Mouse (Mus musculus) MN1 (cell line): ENCODE measurements around the gene Castor2.

Experiments used
- DNase-seq: peaks from one replicate; pipeline ENCODE4 v3.0.0-alpha.2; 2016; ENCODE audit warnings: low spot score

Castor2 gene

DNA sequence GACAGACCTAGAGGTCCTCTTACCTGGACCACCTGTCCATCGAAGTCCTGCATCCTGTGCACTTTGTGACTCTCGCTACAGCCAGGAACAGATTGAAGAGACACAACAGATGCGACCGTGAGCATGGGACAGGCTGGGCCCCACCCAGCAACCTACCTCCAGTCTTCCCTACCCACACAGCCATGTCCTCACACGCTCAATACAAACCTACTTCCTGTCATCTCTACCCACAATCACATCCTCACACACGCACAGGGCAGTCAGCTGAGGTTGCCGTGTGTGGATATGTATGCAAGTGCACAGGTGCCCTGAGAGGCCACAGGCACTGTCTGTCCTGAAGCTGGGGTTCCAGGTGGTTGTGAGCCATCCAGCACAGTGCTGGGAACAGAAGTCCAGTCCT is 67.1 kb downstream of the Castor2 start:
- no peak for DNase-seq

DNA sequence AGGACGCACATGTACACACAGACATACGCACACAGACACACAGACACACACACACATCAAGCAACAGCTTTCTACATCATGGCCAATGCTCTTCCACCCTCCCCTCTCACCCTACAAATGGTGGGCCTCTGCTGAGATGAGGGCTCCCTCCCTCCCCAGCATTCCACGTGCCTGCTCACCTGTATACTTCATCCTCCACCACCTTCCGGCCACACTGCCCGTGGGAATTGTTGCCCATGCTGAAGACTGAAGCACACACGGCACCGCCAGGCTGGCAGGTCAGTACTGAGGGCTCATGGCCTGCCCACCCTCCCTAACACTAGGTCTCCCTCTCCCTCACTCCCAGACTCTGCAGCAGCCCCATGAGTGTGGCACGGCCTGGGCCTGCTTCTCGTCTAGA is 68.5 kb downstream of the Castor2 start:
- no peak for DNase-seq

DNA sequence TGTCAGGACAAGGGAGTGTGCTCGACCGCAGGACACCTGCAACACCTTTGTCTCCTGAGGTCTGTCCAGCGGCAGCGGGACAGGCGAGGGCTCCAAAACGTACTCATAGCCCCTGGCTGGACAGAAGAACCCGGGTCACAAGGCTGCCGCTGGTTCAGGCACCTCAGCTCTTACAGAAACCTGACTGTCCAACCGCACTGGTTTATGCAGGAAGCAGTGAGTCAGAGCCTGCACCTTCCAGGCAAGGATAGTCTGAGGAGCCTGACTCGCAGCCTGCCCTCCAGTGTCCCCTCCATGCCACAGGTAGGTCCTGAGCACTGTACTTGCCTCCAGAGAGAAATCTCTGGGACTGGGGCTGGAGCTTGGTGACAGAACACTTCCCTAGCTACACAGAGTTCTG is 69.7 kb downstream of the Castor2 start:
- no peak for DNase-seq

DNA sequence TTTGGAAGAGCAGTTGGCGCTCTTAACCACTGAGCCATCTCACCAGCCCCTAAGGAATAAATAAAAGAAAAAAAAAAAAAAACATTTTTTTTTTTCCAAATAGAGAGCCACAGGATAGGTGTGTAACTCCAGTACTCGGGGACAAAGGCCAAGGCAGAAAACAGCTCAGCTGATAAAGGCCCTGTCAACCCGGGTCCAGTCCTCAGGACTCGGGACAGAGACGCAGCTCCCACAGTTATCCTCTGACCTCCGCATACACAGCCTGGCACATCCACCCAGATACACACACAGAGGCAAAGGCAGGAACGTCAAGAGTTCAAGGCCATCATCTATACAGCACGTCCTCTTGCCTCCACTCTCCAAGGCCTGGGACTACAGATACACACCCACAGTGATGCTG is 70.7 kb downstream of the Castor2 start:
- DNase-seq: no peak

DNA sequence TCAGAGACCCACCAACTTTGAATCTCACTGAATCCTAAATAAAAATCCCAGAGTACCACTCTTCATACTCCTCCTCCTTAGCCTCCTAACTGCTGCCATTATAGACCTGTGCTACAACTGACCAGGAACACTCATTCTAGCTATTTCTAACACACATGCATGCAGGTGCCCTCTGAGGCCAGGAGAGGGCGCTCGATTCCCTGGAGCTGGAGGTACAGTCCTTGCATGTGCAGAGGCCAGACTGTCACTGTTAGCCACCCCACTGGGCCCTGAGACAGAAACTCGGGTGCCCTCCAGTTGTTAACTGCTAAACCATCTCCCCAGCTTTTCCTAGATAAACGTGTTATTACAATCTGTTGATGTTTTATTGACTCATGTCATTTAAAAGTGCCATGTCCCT is 73.7 kb downstream of the Castor2 start:
- peak; percentile 52 for DNase-seq

DNA sequence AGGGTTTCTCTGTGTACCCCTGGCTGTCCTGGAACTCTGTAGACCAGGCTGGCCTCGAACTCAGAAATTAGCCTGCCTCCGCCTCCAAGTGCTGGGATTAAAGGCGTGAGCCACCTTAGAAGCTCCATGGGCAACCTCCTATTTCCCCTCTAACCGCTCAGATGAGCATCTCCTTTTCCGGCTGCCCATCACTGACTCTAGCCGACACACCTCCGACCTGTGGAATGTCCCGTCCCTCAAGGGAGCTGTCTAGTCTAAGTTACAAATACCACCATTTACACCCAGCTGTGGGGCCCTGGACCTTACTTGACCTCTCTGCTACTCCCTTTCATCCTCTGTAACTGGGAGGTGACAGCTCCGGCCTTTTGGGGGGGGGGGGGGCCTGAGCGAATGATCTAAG is 76.2 kb downstream of the Castor2 start:
- peak; percentile 73 for DNase-seq

DNA sequence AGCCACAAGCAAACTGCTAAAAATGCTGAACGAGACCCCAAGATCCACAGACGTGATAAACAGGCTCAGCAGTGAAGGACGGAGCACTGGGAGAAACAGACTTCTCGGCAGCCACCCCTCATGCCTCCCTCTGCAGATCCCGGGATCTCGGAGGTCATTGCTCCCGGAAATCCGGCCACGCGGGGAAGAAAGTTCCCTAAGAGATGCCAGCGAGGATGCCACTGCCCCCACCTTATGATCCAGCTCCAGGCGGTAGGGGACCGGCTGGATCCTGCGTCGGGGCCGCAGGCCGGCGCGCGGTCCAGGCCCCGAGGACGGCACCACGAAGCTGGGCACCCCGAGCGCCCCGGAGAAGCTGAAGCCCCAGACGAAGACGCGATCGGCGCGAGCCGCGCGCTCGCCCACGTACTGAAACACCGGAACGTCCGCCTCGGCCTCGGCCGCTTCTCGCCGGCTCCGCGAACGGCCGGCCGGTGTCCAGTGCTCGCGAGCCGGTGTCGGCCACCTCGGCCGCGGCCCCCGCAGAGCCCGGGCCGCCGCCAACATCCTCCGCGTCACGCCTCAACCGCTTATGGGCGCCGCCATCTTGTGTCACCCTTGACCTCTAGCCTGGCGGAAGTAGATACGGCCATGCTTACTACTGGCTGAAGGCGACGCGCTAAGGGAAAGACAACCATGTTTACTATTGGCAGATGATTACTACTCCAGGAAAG is 76.8 kb downstream of the Castor2 start, which contains the start of gene Rcc1l:
Gene Rcc1l (minus strand): TSS at position 606 of the 713 bp plus-strand sequence.
- peak; percentile 95 for DNase-seq

DNA sequence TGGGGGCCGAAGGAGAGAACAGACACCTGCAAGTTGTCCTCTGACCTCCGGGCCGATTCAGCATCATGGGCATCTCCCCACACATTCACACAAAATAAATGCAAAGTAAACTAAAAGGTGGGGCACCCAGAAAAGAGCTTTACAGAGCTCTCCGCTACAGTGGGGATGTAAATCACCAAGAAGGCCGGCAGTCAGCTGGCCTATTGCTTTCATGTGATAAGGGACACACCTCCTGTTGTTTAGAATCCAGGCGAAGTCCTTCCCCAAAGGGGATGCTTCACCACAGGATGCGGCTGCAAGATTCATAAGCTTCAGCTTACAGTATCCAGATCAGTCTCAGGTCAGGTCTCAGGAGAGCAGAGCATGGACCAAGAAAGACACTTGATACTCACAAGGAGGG is 79.0 kb downstream of the Castor2 start:
- DNase-seq: no peak

DNA sequence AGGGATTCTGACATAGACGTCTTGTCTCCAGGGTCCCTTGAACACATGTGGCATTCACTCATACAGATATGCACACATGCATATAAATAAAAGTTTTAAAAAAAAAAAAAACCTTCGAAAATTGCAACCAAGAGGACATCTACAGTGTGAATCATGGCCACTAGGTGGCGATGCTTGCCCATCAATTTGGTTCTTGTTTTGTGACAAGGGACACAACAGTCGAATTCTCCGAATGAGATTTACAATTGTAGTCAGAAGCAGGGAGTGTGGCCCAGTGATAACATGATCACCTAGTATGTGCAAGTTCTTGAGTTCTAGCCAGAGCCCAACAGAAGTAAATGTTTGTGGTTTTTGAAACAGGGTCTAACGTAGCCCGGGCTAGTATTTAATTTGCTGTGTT is 80.4 kb downstream of the Castor2 start:
- peak; percentile 92 for DNase-seq

DNA sequence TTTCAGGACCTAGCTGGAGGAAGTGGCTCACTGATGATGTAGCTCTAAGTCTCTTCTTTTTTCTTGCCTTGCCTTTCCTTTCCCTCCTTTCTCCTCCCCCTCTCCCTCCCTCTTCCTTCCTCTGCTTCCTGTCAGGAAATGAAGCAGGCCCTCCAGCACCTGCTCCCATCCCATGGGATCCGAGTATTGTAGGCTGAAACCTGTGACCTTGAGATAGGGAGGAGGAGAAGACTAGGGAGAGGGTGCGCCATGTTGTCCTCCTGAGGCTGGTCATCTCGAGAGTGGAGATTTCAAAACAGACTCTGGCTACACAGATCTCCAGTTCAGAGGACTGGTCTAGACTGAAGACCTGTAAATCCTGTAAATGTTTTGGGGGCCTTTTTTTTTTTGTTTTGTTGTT is 82.7 kb downstream of the Castor2 start:
- DNase-seq: no peak

DNA sequence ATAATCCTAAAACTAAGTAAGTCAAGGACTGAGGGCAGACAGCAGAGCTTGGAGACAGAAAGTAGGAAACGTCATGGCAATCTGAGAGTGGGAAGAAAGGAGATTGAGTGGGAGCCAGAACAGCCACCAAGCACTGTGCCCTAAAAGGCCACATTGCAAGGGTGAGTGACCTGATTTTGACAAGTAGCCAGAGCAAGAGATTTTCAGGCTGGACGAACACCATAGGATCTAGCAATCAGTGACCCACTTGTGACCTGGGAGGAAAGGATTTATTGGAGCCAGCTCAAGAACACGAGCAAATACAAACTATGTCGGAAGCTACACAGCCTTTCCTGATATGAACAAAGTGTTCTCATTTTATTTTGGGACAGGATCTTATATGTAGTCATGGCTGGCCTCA is 83.2 kb downstream of the Castor2 start:
- DNase-seq: no peak

DNA sequence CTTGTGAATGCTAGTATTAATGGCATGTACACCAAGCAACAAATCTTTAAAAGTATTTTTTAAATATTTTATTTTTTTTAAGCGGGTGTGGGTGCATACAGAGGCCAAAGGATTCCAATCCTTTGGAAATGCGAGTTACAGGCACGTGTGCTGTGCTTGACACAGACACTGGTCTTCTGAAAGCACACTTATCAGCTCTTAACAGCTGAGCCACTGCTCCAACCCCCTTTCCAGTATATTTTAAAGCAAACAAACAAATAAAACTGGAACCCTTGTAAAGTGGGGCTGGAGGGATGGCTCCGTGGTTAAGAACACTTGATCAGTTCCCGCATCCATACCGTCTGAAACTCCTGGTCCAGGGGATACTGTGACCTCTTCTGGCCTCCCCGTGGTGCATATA is 83.7 kb downstream of the Castor2 start:
- no peak for DNase-seq

DNA sequence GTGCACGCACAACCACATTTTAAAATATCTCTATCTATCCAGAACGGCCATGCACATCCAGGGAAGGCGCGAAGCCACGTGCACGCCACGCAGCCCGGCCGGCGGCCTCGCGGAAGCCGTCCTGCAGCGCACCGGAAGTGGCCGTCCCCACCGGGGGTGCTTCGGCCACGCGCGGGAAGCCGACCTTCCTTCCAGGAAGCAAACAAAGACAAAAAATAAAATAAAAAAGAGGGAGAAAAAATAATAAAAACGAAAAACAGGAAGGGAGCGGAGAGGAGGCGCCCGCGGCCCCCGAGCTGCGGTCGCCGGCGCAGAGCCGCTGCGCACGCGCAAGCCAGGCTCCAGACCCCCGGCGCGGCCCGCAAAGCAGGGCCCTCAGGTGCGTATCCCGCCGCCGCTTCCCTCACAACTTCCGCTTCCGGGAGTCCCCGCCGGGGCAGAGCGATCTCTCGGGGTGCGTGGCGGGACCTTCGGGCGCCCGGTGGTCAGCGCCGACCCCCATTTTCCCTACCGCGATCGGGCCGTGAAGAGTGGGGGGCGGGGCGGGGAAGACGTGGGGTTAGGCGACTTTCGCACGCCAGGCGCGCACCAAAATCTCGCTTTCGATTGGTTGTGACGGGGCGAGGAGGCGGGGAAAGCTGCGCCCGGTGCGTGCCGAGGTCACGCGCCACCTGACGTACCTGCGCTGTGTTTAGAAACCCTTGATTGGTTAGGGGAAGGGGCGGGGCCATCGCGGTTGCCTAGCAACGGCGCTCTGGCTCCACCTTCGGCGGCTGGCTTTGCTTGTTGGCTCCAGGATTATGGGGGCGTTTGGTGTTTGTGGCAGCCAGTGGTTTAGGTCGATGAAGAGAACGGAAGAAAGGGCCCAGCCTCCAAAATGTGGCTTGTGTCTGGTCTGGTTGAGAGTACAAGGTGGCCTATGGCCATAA is 84.6 kb downstream of the Castor2 start, which contains the start of gene Gtf2ird2:
Gene Gtf2ird2 (plus strand): TSS at position 140 of the 929 bp plus-strand sequence.
- DNase-seq: peak; percentile 100

DNA sequence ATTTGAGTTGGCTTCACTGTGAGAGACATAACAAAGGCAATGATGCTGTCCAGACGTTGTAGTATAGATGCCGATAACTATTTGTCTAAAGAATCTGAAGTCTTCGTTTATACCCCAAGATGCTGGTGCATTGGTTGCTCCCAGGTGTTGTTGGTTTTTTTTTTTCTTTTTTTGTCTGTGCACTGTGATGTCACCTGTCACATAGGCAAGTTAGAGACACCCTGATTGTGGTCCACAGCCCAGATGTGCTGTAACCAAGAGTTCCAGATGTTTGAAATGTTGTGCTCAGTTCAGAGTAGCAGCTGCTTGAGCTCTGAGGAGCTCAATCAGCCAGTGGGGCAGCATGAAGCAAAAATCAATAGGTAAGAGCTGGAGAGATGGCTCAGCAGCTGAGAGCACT is 86.5 kb downstream of the Castor2 start:
- no peak for DNase-seq

DNA sequence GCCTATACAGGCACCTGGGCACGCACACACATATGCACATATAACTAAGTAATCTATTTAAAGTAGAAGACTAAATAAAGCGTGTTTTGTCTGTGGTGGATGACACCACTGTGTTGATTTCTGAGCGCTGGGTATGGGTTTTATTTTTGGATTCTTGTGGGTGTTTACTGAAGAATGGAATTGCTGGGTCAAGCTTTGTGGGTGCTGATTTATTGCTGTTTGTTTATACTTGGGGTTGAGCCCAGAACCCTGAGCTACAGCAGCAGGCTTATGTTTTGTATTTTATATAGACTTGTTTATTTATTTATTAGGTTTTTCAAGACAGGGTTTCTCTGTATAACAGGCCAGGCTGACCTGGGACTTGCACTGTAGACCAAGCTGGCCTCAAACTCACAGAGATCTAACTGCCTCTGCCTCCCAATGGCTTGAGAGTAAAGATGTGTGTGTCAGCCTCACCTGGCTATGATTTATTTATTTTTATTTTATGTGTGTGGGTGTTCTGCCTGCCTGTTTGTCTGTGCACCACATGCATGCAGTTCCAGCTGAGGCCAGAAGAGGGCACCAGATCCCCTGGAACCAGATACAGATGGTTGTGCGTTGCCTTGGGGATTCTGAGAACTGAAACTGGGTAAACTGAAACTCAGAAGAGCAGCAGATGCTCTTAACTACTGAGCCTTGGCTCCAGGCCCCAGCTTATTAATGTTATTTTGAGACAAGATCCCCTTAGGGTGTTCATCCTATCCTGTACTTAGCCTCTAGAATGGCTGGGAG is 87.6 kb downstream of the Castor2 start:
- peak; percentile 56 for DNase-seq

DNA sequence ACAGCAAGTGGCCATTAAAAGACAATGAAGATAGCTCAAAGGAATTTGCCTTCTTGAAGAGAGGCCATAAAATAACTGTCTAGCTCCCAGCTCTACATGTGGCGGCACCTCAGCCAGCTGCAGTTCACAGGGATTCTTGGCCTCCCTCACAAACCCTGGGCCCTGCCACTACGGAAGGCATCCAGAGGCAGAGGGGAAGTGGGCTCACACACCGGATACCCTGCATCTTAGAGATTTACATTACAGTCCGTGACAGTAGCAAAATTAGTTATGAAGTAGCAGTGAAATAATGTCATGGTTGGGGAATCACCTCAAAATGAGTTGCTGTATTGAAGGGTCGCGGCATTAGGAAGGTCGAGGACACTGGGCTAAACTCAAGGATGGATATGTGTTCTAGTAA is 89.1 kb downstream of the Castor2 start:
- DNase-seq: no peak

DNA sequence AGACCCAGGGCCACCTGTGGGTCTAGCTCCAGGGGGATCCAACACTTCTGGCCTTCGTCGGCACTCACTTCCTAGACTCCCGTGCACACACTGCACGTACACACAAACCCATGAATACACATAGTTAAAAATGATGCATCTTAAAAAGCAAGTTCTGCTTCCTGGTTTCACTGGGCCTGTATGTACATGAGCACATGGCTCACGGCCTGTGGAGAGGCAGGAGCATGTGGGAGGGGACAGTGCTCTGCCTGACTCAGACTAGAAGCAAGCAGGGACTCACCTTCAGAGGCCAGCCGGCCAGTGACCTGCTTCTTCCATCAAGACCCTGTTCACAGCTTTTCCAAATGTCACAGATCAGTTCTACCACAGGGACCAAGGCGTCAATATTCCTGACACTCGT is 94.2 kb downstream of the Castor2 start:
- DNase-seq: no peak
